Mouse (Mus musculus) heart, postnatal 0 days (tissue): ENCODE measurements around the gene C8b.

Experiments
- CTCF ChIP-seq: IDR thresholded peaks from 2 replicates; pipeline ENCODE4 v1.5.1; 2016; ENCODE audit warnings: antibody characterized with exemption, control low read depth, low read depth
- EP300 ChIP-seq: IDR thresholded peaks from 2 replicates; pipeline ENCODE4 v1.6.1; 2016; ENCODE audit warnings: antibody characterized with exemption, low read depth

DNA sequence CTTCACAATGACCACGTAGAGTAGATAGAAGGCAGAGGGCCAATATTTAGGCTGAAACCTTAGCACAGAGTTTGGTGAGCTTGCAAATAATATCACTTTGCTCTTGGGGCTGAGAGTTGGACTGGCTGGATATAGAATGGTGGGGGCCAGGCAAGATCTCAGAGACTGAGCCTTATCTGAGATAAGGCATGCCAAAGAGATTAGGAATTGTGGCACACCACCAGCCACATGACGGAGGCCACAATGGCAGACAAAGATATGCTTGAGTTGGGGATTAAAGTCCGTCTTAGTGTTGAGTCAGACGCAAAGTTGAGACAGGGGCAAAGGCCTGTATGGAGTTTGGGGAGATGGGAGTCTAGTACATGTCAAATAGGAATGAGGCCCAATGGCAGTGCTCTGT, 26.0 kb downstream of the C8b start:
- TF ChIP-seq CTCF (no peak), EP300 (no peak)
